Mouse (Mus musculus): Measurements from ENCODE around the gene Pdgfb. TPM values are rescaled to one million over a fixed set of nuclear protein-coding genes. Genes with fewer than 3 reads are reported as not detected.

Gene Pdgfb
- total and polyA plus RNA-seq, 3 experiments = 0.23 to 0.72 TPM; not detected in 1

DNA sequence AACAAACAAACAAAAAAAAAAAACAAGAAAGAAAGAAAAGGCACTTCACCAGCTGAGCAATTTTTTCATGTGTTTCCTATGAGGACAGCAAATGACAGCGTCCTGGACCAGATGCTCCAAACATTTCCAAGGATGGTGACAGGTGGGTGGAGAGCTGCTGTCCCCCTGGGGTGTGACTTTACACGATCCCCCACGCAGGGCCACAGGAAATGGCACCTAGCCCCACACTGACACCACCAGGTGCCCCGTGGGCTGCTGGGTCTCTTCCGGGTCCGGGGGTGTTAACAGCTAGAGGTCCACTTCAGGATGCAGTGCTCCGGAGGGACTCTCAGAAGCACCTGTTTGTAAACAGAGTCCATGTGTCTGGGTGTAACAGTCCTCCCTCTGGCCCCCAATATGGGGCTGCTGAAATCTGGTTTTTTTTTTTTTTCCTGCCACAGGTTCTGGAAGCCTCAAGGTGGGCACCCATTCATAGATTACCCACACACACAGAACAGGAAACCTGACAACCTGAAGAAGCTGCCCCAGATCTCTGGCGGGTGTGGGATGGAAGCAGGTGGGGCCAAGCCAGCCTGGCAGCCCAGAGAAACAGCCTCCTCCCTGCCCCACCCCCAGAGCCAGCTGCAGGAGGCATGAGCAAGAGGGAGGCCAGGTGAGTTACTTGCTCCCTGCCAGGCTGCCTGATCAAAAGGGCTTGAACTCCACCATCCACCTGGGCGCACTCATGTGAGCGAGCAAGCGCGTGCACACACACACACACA lies 5.2 kb downstream of the Pdgfb start:
- no peak overlapping the region for H3K4me3 ChIP-seq (ENCODE audit: control insufficient read depth in 1 of 2, insufficient read depth in 1 of 2, low read depth in 2 of 2, low read length in 2 of 2)
- no peak overlapping the region for H3K9ac ChIP-seq (ENCODE audit: control insufficient read depth, low read depth, low read length, poor library complexity, severe bottlenecking)
- H3K27me3 ChIP-seq (ENCODE audit: control insufficient read depth in 1 of 2, insufficient read depth in 2 of 2, low read length in 2 of 2) = peaks cover 0 to 7% of the 10 kb centered on the region in 2 experiments; a peak in 2 of 4 replicates
- peaks cover 0 to 12% of the 10 kb centered on the region in 2 experiments; a peak in 2 of 4 replicates for H3K36me3 ChIP-seq (ENCODE audit: control insufficient read depth in 1 of 2, insufficient read depth in 2 of 2, low read length in 2 of 2)
- TF ChIP-seq UBTF (IDR thresholded peaks at IDR 0.05; ENCODE audit: borderline replicate concordance, insufficient read depth, low read depth, low read length) (no peak), ZKSCAN1 (IDR thresholded peaks at IDR 0.05; ENCODE audit: low read depth, low read length) (no peak), MEF2A (IDR thresholded peaks at IDR 0.05; ENCODE audit: extremely low read depth, insufficient replicate concordance, low read depth, low read length, poor library complexity, severe bottlenecking) (no peak), USF1 (IDR thresholded peaks at IDR 0.05; ENCODE audit: low read depth, low read length) (no peak), CTCF (IDR thresholded peaks at IDR 0.05 in 2 of 3, conservative IDR thresholded peaks at IDR 0.05 in 1 of 3; ENCODE audit: control insufficient read depth in 1 of 3, insufficient read depth in 1 of 3, low read depth in 2 of 3, low read length in 3 of 3, poor library complexity in 1 of 3, severe bottlenecking in 1 of 3) (no peak), JUND (IDR thresholded peaks at IDR 0.05; ENCODE audit: low read depth, low read length) (no peak), ZNF384 (IDR thresholded peaks at IDR 0.05; ENCODE audit: low read depth, low read length) (no peak), POLR2A (IDR thresholded peaks at IDR 0.05; ENCODE audit: control insufficient read depth in 1 of 2, insufficient read depth in 1 of 2, low read depth in 1 of 2, low read length in 2 of 2, poor library complexity in 1 of 2) (no peak), SIN3A (IDR thresholded peaks at IDR 0.05; ENCODE audit: low read length) (no peak), MXI1 (IDR thresholded peaks at IDR 0.05; ENCODE audit: low read depth, low read length) (no peak), MAX (IDR thresholded peaks at IDR 0.05; ENCODE audit: low read length) (no peak), USF2 (IDR thresholded peaks at IDR 0.05; ENCODE audit: borderline replicate concordance in 1 of 2, insufficient read depth in 1 of 2, low read depth in 1 of 2, low read length in 2 of 2) (no peak), TBP (IDR thresholded peaks at IDR 0.05; ENCODE audit: low read depth, low read length) (no peak), POLR2AphosphoS2 (IDR thresholded peaks at IDR 0.05; ENCODE audit: low read length) (no peak), SMC3 (IDR thresholded peaks at IDR 0.05; ENCODE audit: low read depth, low read length) (no peak), MAFK (IDR thresholded peaks at IDR 0.05; ENCODE audit: borderline replicate concordance, low read depth, low read length) (no peak), ZMIZ1 (IDR thresholded peaks at IDR 0.05; ENCODE audit: low read depth, low read length) (no peak), NRF1 (IDR thresholded peaks at IDR 0.05; ENCODE audit: insufficient read depth, low read depth, low read length, poor library complexity, severe bottlenecking) (no peak), RAD21 (IDR thresholded peaks at IDR 0.05; ENCODE audit: low read depth, low read length) (no peak), ZC3H11A (IDR thresholded peaks at IDR 0.05; ENCODE audit: low read depth, low read length) (no peak)
- H3K4me1 ChIP-seq (ENCODE audit: control insufficient read depth in 1 of 2, insufficient read depth in 2 of 2, low read length in 2 of 2) = peaks cover 7 to 13% of the 10 kb centered on the region in 2 experiments
- H3K79me2 ChIP-seq (ENCODE audit: control insufficient read depth, insufficient read depth, low read length, poor library complexity) = no peaks in the 10 kb centered on the region
- H3K9me3 ChIP-seq (replicated peaks; ENCODE audit: insufficient read depth, low read length) = no peaks in the 10 kb centered on the region
- no peak overlapping the region for H3K27ac ChIP-seq (ENCODE audit: control insufficient read depth, low read depth, low read length)
- no peak for DNase-seq (ENCODE audit: low read depth, low spot score)

Measured in MEL (cell line).